Mouse (Mus musculus): ENCODE measurements around the gene Cobll1. TPM values are rescaled to one million over a fixed set of nuclear protein-coding genes. Genes with fewer than 3 reads are reported as not detected.

Gene Cobll1
- polyA plus RNA-seq, 1 experiment: not detected

GRCm38 (mm10) chr2:65048234-65049017 is 190.8 kb downstream of the Cobll1 start:
- TF ChIP-seq GATA1 (IDR thresholded peaks at IDR 0.05; ENCODE audit: low read length): no peak

Other genes with a start within 250 kb of the Cobll1 start
- not detected in 2 replicates for gene Grb14, start 214.4 kb downstream of the Cobll1 start, polyA plus RNA-seq (2012)
- gene Slc38a11, start 124.6 kb upstream of the Cobll1 start, polyA plus RNA-seq (2012): not detected in 2 replicates